Mouse (Mus musculus) embryonic fibroblast, embryonic 13.5 days (primary cell): ENCODE measurements around the gene Lctl. TPM values are rescaled to one million over a fixed set of nuclear protein-coding genes. Genes with fewer than 3 reads are reported as not detected.
"Not testable (repeated sequence)": the region's sequence is repeated elsewhere in the genome, so short reads cannot be mapped to it uniquely, and the experiment has no call there.

Experiments
- H3K27ac ChIP-seq: 2 replicates; pipeline ENCODE4 v1.5.1; 2012; ENCODE audit warnings: low read length, control low read depth, inconsistent platforms; ENCODE audit not compliant: insufficient read depth
- H3K4me1 ChIP-seq: 2 replicates; pipeline ENCODE4 v1.6.1; 2011; ENCODE audit warnings: low read length; ENCODE audit not compliant: control insufficient read depth, insufficient read depth
- H3K4me3 ChIP-seq: 2 replicates; pipeline ENCODE4 v1.5.1; 2011; ENCODE audit warnings: mild to moderate bottlenecking, control low read depth, low read length; ENCODE audit not compliant: insufficient read depth
- CTCF ChIP-seq: IDR thresholded peaks from 2 replicates; pipeline ENCODE4 v1.5.1; 2011; ENCODE audit warnings: mild to moderate bottlenecking, control low read depth, low read length, moderate library complexity, borderline replicate concordance; ENCODE audit not compliant: insufficient read depth
- POLR2A ChIP-seq: IDR thresholded peaks from 2 replicates; pipeline ENCODE4 v1.6.1; 2011; ENCODE audit warnings: low read depth, mild to moderate bottlenecking, control low read depth, low read length, moderate library complexity
- polyA plus RNA-seq: library from polyadenylated mRNA; stranded (reverse); fragments of >200 nt; gene quantifications from 2 replicates; pipeline ENCODE4 v1.2.4, GENCODE M21; 2011; ENCODE audit warnings: low read depth; ENCODE audit not compliant: missing spikeins, insufficient read length

The Lctl gene
- polyA plus RNA-seq, 1 experiment: not detected

DNA sequence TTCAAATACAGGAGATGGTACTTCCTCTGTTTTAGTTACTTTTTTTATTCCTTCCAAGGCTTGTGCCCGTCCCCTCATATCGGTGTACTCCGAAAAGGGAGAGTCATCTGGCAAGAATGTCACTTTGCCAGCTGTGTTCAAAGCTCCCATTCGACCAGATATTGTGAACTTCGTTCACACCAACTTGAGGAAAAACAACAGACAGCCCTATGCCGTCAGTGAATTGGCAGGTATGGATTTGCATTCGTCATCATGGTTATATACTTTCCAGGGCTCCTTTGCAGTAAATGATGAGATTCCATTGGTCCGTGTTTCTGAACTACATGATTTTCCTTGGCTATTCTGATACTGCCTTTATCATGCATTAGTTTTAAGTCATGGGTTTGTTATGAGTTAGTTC, 57.8 kb downstream of the Lctl start:
- Histone ChIP-seq H3K4me3 (peak overlapping the region; percentile 93), H3K27ac (no peak overlapping the region), H3K4me1 (peaks cover 2% of the 10 kb centered on the region)
- no peak for TF ChIP-seq POLR2A
- no peak for TF ChIP-seq CTCF

DNA sequence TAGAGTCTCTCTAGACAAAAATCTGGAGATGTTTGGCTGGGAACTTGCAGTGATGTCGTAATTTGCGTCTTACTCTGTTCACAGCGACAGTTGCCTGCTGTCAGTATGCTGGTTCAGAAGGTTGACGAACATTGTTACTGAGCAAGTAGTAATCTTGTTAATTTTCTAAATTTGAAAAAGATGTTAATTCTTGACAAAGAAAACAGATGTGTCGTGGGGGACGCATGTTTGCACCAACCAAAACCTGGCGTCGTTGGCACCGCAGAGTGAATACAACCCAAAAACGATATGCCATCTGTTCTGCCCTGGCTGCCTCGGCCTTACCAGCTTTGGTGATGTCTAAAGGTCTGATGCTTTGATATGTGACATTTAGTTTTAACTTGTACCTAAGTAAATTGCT, 58.4 kb downstream of the Lctl start:
- Histone ChIP-seq H3K4me1 (peaks cover 4% of the 10 kb centered on the region), H3K27ac (peak overlapping the region; percentile 1; the same call in 1 of the 2 replicates), H3K4me3 (peak overlapping the region; percentile 93)
- TF ChIP-seq CTCF (no peak), POLR2A (no peak; the same call in 1 of the 2 replicates)

DNA sequence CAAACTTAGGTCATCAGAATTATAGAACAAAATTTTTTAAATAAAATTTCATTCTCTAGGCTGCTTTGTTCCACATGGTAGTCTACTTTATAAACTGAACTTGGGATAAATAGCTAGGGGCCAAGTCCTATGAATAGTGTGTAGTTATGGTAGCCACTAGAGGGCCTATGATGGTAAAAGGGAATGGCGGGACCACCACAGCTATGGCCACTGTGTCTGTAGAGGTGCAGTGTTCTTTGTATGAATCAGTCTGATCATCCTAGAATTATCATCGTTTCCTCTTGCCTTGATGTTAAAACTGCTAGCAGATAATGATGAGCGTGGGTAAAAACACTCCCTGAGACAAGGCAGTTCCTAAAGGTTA, 61.6 kb downstream of the Lctl start:
- H3K4me1 ChIP-seq: peaks cover 4% of the 10 kb centered on the region
- H3K4me3 ChIP-seq: no peak overlapping the region
- peak overlapping the region; percentile 51; the same call in 1 of the 2 replicates for H3K27ac ChIP-seq
- no peak for TF ChIP-seq CTCF
- TF ChIP-seq POLR2A: no peak

DNA sequence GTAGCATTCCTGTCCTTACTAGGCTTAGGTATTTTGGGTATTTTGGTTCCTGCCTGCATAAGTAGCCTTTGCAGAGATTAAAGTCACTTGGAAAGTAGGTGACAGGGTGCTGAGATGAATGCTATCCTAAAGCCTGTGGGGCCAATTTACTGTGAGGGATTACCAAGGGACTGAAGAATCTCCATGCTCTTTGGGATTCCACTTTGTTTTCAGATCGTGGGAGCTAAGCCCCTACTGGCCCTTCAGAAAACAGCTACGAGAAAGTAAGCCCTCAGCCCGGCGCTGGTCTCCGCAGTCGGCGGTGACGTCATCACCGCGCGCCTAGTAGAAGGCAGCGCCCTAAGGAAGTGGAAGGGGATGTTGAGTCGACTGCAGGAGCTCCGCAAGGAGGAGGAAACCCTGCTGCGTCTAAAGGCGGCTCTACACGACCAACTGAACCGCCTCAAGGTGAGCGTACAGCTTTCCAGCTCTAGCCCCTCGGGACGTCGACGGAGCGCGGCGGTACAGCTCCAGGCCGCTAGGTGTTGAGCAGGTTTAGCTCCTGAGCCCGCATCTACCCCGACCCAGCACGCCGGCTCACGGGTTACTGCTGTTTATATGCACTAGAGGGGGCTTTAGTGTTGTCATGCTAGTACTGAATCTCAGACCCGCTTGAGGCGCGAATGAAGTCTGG, 62.2 kb downstream of the Lctl start, which contains the start of gene Snapc5:
TSS of gene Snapc5 (plus strand) at position 301 of the 673 bp plus-strand sequence.
- H3K4me3 ChIP-seq: peak within 1 kb of the TSS; percentile 54
- TF ChIP-seq POLR2A (peak; percentile 70), CTCF (0 out of 2 replicates have a peak, but pooled peaks have one; percentile 4)
- peak within 1 kb of the TSS; percentile 51 for H3K27ac ChIP-seq
- H3K4me1 ChIP-seq: peaks cover 4% of the 10 kb centered on the region

DNA sequence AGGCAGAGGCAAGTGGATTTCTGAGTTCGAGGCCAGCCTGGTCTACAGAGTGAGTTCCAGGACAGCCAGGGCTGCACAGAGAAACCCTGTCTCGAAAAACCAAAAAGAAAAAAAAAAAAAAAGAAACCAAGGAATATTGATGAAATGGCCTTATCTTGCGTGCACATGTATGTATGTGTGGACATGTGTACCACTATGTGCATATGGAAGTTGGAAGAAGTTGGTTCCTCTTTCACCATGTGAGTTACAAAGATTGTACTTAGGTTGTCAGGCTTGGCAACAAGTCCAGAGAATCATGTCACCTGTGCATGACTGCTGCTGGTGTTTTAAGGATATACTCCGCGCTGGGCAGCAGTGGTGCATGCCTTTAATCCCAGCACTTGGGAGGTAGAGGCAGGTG, 66.3 kb downstream of the Lctl start:
- H3K4me1 ChIP-seq: not testable (repeated sequence)

DNA sequence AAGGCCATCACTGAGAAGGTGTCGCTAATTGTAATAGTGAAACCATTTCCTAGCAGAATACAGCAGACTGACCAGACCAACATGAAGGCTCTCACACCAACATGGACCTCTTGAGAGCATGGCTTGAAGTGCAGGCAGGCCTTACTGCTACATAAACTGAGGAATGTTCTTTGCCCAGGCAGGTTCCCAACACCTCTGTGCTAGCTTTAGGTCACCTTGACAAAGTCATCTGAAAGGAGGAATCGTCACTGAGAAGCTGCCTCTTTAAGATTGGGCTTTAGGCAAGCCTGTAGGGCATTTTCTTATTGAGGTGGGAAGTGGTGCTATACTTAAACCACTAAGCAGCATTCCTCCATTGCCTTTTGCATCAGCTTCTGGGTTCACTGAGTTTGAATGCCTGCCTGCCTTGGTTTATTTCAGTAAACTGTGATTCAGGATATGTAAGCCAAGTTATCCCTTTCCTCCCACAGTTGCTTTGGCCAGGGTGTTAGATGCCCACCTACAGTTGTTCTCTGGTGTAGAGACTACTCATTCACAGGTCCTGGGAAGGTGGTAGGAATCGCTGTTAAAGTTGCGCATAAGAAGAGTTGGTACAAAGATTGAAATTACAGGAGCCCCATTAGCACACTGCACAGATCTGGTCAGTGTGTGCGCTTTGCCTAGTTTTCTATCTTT, 67.4 kb downstream of the Lctl start:
- H3K4me3 ChIP-seq: no peak overlapping the region
- TF ChIP-seq POLR2A (no peak), CTCF (no peak)
- H3K4me1 ChIP-seq: peaks cover 4% of the 10 kb centered on the region
- H3K27ac ChIP-seq: peak overlapping the region; percentile 8

More for the DNA sequence above, 66.3 kb downstream of the Lctl start:
- not testable (repeated sequence) for H3K27ac ChIP-seq, H3K4me3 ChIP-seq

Other genes with a start within 250 kb of the Lctl start
- 7.5 and 8.3 TPM in 2 replicates for gene Smad6, start 95.1 kb upstream of the Lctl start, polyA plus RNA-seq
- 26.9 and 39.7 TPM in 2 replicates for gene Zwilch, start 56.0 kb downstream of the Lctl start, polyA plus RNA-seq
- 1,951 and 2,046 TPM in 2 replicates for gene Rpl4, start 56.2 kb downstream of the Lctl start, polyA plus RNA-seq
- gene Snapc5, start 62.1 kb downstream of the Lctl start, polyA plus RNA-seq: 17.8 and 22.1 TPM in 2 replicates
- gene Uchl4, start 118.1 kb downstream of the Lctl start, polyA plus RNA-seq: 2.5 and 3.1 TPM in 2 replicates
- gene Map2k1, start 136.5 kb downstream of the Lctl start, polyA plus RNA-seq: 58.4 and 66.6 TPM in 2 replicates
- gene Tipin, start 164.4 kb downstream of the Lctl start, polyA plus RNA-seq: 88.9 and 104 TPM in 2 replicates
- 16.3 and 17.4 TPM in 2 replicates for gene Dis3l, start 224.1 kb downstream of the Lctl start, polyA plus RNA-seq